Mouse (Mus musculus) embryonic facial prominence, embryonic 15.5 days (tissue): ENCODE measurements around the gene Fyn. TPM values are rescaled to one million over a fixed set of nuclear protein-coding genes. Genes with fewer than 3 reads are reported as not detected.
A peak's percentile ranks its signal among the peaks of the same experiment; 100 is the strongest.

Source experiments
- ATAC-seq: fragments of 200-750 bp; cut with Nextera tagmentation; 2 replicates; pipeline ENCODE4 v1.8.0; 2017; ENCODE audit warnings: low read depth, moderate TSS enrichment; ENCODE audit not compliant: insufficient number of reproducible peaks, low FRiP score, low TSS enrichment
- H3K27ac ChIP-seq: fragments of 300-500 bp; sonication (generic); replicated peaks from 2 replicates; pipeline ENCODE4 v1.5.1; 2015; ENCODE audit warnings: mild to moderate bottlenecking, inconsistent platforms
- H3K27me3 ChIP-seq: fragments of 300-500 bp; sonication (generic); 2 replicates; pipeline ENCODE4 v1.6.1; 2015; ENCODE audit warnings: inconsistent platforms
- H3K36me3 ChIP-seq: fragments of 300-500 bp; sonication (generic); 2 replicates; pipeline ENCODE4 v1.6.1; 2015; ENCODE audit warnings: mild to moderate bottlenecking, inconsistent platforms
- H3K4me1 ChIP-seq: fragments of 300-500 bp; sonication (generic); 2 replicates; pipeline ENCODE4 v1.6.1; 2015; ENCODE audit warnings: inconsistent platforms
- H3K4me2 ChIP-seq: fragments of 300-500 bp; sonication (generic); replicated peaks from 2 replicates; pipeline ENCODE4 v1.6.1; 2015; ENCODE audit warnings: mild to moderate bottlenecking, inconsistent platforms
- H3K4me3 ChIP-seq: fragments of 300-500 bp; sonication (generic); replicated peaks from 2 replicates; pipeline ENCODE4 v1.5.1; 2015; ENCODE audit warnings: mild to moderate bottlenecking, inconsistent platforms
- H3K9ac ChIP-seq: fragments of 300-500 bp; sonication (generic); 2 replicates; pipeline ENCODE4 v1.6.1; 2015; ENCODE audit warnings: inconsistent platforms
- H3K9me3 ChIP-seq: fragments of 300-500 bp; sonication (generic); replicated peaks from 2 replicates; pipeline ENCODE4 v1.6.1; 2016; ENCODE audit warnings: inconsistent platforms
- WGBS: fragments of 180-500 bp; shearing (Covaris S2); methylation state at CpG from one replicate; pipeline ENCODE4 v1.1.7; 2015; 5-methylcytosine and 5-hydroxymethylcytosine counted together
- polyA plus RNA-seq: library from polyadenylated mRNA; unstranded; fragments of >200 nt; fragmentation: Nextera tagmentation; extraction: Ambion mirVana; gene quantifications from 2 replicates; pipeline ENCODE4 v1.2.1, GENCODE M21; 2015

Gene Fyn
- polyA plus RNA-seq, 1 experiment from 2014 or later: 42.8 TPM

DNA sequence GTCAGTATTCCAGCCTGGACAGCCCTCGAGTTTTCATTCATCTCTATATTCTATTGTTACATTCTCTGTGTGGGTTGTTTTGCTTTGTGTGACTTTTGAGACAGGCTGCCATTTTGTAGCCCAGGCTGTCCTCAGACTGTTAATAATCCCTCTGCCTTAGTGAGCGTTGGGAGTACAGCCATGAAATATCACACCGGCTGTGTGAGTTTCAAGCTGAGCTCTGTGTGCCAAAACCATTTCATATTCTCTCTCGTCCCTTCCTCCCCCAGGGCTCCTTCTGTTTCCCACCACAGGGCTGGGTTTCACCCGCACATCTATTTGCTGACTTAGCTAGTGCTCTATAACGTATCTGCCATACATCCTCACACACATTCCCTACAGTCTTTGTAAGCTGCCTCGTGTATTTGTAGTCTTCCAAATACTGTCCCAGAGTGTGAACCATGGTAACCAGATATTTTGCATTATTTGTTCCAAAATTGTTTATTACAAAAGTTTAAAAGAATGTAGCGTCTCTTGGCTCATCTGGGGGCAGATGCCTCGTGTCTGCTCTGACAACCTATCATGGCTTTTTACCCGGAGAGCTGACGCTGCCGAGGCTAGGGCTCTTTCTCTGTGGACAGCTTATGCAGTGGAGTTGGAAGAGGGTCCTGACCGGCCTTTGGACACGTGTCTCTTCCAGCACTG, 144.1 kb downstream of the Fyn start:
- peak overlapping the region; percentile 48 for H3K27ac ChIP-seq
- WGBS: 62% methylated on average over 14 of the region's 14 CpGs
- no peak overlapping the region for H3K4me3 ChIP-seq
- H3K36me3 ChIP-seq: peaks cover 12% of the 10 kb centered on the region
- H3K4me2 ChIP-seq: no peak overlapping the region
- ATAC-seq: no peak
- no peaks in the 10 kb centered on the region for H3K9me3 ChIP-seq
- H3K4me1 ChIP-seq: peaks cover 51% of the 10 kb centered on the region
- no peak overlapping the region for H3K9ac ChIP-seq
- no peaks in the 10 kb centered on the region for H3K27me3 ChIP-seq

DNA sequence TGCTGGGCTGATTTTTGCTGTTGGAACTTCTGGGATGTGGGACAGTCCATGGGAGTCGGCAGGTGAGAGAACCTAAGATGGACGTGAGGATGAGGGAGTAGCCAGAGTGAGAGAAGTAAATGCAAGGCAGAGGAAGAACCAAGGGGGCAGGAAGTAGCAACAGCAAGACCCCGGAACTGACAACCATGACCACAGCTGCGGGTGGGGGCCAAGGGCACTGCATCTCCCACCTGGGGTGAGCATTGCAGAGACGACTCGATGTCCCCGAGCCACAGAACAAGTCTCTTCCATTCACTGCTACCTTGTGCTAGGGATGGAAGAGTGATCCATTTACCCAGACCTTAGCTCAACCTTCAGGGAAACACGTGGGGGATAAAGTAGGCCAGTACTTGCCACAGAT, 146.3 kb downstream of the Fyn start:
- no peak overlapping the region for H3K4me3 ChIP-seq
- H3K27me3 ChIP-seq: no peaks in the 10 kb centered on the region
- H3K36me3 ChIP-seq: peaks cover 12% of the 10 kb centered on the region
- WGBS: 93% methylated on average over 8 of the region's 8 CpGs
- H3K27ac ChIP-seq: no peak overlapping the region
- H3K9me3 ChIP-seq: no peaks in the 10 kb centered on the region
- no peak overlapping the region for H3K4me2 ChIP-seq
- no peak for ATAC-seq
- H3K9ac ChIP-seq: no peak overlapping the region
- peaks cover 36% of the 10 kb centered on the region for H3K4me1 ChIP-seq

DNA sequence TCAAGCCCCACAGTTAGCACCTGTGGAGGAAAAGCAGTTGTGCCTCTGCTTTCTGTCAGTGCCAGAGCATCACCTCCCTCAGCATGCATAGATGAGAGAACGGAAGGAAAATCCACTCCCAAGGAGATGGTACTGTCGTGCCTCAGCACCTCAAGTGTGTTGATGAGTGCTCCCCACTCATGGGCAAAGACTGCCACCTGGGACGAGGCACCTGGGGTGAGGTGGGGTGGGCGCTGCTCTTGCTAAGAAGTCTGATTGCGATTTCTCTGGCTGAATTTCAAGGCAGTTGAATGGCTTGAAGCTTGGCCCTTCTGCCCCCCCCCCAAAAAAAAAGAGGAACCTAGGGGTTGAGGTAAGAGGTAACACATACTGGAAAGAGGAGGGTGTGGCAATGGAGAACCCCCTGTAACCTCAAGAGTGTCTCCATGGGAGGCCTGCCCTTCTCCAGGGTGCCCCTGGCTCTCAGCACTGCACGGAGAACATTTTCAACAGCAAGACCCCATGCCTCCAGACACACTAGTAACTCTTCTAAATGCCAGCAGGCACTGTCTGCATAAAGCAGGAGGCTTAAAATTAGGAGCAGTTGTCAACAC, 148.0 kb downstream of the Fyn start:
- Histone ChIP-seq H3K9me3 (no peaks in the 10 kb centered on the region), H3K4me2 (no peak overlapping the region), H3K36me3 (peaks cover 12% of the 10 kb centered on the region), H3K9ac (no peak overlapping the region), H3K4me3 (no peak overlapping the region), H3K27ac (no peak overlapping the region), H3K4me1 (peaks cover 28% of the 10 kb centered on the region), H3K27me3 (no peaks in the 10 kb centered on the region)
- WGBS: 79% methylated on average over 6 of the region's 6 CpGs
- no peak for ATAC-seq

DNA sequence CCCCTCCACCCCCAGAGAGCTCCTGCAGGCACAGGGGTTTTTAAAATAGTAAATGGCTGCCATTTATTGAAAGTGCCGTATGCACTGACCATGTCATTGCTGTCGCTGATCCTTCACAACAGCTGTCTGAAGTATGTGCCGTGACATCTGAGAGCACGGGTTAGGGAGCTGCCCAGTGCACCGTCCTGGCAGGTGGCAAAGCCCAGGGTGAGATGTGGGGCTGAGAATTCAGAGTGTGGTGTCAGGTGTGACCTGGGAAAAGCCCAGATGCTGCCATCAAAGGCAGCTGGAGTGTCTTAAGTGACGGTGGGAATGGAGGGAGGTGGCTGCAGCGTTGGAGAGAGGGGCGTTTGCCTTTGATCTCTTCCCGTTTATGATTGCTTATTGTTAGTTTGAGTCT, 148.7 kb downstream of the Fyn start:
- H3K4me3 ChIP-seq: no peak overlapping the region
- H3K9me3 ChIP-seq: no peaks in the 10 kb centered on the region
- no peak for ATAC-seq
- WGBS: 60% methylated on average over 9 of the region's 9 CpGs
- H3K36me3 ChIP-seq: peaks cover 12% of the 10 kb centered on the region
- no peaks in the 10 kb centered on the region for H3K27me3 ChIP-seq
- no peak overlapping the region for H3K27ac ChIP-seq
- H3K4me2 ChIP-seq: no peak overlapping the region
- H3K9ac ChIP-seq: no peak overlapping the region
- peaks cover 31% of the 10 kb centered on the region for H3K4me1 ChIP-seq

DNA sequence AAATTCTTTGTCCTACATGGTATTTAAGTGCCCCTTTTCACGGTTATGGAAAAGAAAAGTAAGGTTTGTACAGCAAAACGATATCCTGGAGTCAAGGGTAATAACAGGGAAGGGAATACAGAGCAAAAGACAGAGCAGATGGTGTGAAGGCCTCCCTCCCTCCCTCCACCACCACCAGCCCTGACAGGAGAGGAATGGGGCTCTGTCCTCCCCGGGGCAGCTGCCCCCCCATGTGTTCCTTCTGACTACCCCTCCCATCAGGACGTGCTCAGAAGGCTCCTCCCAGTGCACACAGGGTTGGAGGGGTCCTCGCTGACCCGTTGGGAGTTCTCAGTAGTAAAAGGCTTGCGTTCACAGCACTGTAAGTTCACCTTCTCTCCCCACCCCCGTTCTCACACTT, 149.6 kb downstream of the Fyn start:
- WGBS: 61% methylated on average over 8 of the region's 8 CpGs

DNA sequence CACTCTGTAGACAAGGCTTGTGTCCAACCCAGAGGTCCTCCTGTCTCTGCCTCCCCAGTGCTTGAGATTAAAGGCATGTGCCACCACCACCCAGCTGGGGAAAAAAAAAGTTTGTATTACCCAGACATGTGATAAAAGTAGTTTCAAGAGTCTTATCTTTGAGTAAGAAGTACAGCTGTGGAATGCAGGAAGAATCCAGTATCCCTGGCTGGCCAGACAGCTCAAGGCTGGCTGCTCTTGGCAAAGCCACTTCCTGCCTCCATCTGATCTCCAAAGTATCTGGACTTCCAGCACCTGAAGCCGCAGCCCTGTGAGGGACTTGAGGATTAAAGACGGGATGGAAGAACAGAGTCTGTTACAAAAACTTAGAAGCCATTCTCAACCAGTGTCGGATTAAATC, 150.2 kb downstream of the Fyn start:
- ATAC-seq: no peak
- 71% methylated on average over 3 of the region's 3 CpGs for WGBS
- no peak overlapping the region for H3K27ac ChIP-seq

More for the DNA sequence above, 149.6 kb downstream of the Fyn start:
- Histone ChIP-seq H3K36me3 (peaks cover 12% of the 10 kb centered on the region), H3K4me3 (no peak overlapping the region), H3K4me1 (peaks cover 32% of the 10 kb centered on the region), H3K9ac (no peak overlapping the region), H3K4me2 (no peak overlapping the region), H3K27me3 (no peaks in the 10 kb centered on the region), H3K27ac (0 out of 2 replicates have a peak overlapping the region, but pooled peaks have one; percentile 11), H3K9me3 (no peaks in the 10 kb centered on the region)
- no peak for ATAC-seq

DNA sequence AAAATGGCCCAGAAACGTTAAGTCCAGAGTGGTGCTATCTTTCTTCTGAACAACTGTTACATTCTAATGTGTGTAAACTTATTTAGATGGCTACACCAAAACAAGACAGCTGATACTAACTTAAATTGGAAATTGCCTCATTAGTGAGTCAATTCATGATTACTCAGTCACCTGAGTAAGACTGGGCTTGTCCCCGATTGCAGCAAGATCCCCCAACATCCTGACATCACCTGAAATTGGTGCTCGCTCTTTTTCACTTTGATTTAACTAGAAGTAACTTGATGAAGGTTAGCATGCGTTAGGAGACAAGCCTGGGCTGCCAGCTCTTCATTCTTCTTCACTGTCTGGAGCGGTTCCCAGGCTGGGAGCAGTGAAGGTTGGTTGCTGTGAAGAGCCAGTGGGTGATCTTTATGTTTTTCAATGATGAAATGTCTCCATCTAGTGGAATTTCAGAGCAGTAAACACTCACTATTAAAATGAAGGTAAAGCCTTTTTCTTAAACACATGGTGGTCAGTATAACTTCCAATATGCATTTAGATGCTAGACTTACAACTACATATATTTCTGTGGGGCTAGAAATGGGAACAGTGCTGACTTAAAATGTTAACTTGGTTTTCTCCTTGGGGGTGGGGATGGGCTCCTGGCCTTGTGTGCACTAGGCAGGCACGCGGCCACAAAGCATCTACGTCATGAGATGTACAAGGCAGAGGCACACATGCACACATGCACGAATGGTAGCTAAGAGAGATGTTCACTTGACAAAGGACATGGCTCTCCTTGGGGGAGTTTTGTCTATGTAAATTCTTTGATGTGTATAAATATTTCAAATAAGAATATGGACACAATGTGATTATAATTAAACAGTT, 151.7 kb downstream of the Fyn start:
- H3K27ac ChIP-seq: no peak overlapping the region; the same call in 1 of the 2 replicates
- peak; percentile 40; the same call in 1 of the 2 replicates for ATAC-seq
- peaks cover 41% of the 10 kb centered on the region for H3K4me1 ChIP-seq
- no peak overlapping the region for H3K4me3 ChIP-seq
- H3K9me3 ChIP-seq: no peaks in the 10 kb centered on the region
- H3K27me3 ChIP-seq: no peaks in the 10 kb centered on the region
- WGBS: 49% methylated on average over 9 of the region's 9 CpGs
- H3K9ac ChIP-seq: no peak overlapping the region
- H3K4me2 ChIP-seq: no peak overlapping the region
- H3K36me3 ChIP-seq: peaks cover 12% of the 10 kb centered on the region

More for the DNA sequence above, 150.2 kb downstream of the Fyn start:
- H3K9ac ChIP-seq: no peak overlapping the region
- H3K4me2 ChIP-seq: no peak overlapping the region
- H3K9me3 ChIP-seq: no peaks in the 10 kb centered on the region
- H3K4me1 ChIP-seq: peaks cover 34% of the 10 kb centered on the region
- peaks cover 12% of the 10 kb centered on the region for H3K36me3 ChIP-seq
- H3K4me3 ChIP-seq: no peak overlapping the region
- H3K27me3 ChIP-seq: no peaks in the 10 kb centered on the region

DNA sequence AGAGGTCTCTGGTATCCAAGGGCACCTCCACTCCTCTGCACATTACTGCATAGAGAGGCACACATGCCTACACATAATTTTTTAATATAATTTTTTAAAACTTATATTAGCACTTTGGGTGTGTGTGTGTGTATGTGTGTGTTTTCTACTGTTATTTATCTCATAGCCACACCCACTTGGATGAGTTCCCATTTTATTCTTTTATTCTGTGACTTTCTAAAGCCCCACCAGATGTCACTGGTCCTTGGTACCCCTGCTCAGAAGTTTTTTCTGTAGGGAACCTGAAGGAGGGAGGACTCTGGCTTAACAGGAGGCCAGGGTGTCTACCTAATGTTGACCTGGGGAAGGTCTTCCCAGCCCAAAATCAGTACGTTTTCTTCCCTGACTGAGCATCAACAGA, 152.7 kb downstream of the Fyn start:
- no peak overlapping the region for H3K4me3 ChIP-seq
- peaks cover 41% of the 10 kb centered on the region for H3K4me1 ChIP-seq
- H3K36me3 ChIP-seq: peaks cover 7% of the 10 kb centered on the region; the same call in 1 of the 2 replicates
- 74% methylated on average over 1 of the region's 1 CpGs for WGBS
- H3K27me3 ChIP-seq: no peaks in the 10 kb centered on the region
- no peaks in the 10 kb centered on the region for H3K9me3 ChIP-seq
- H3K9ac ChIP-seq: no peak overlapping the region
- H3K27ac ChIP-seq: no peak overlapping the region
- no peak overlapping the region for H3K4me2 ChIP-seq
- no peak for ATAC-seq

DNA sequence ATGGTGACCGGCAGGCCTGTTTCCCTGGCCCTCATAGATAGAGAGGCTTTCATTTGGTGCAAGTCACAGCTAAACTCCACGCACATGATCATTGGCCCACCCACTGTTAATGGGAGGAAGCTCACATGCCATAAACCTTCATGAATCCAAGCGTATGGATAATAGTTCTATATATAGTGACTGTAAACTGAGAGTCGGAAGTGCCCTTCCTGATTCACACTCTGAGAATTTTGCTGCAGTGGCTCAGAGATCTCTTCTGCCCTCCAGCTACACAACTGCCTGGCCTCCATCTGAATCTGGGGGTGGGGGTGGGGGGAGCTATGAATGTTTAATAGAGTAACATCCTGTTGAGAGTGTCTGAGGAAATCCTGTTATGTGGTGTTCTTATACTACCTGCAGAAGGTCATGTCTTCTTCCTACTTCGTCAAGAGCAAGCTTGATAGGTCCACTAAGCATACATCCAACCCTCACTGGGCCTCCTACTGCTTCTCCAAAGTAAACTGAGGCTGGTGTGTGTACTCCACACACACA, 153.3 kb downstream of the Fyn start:
- H3K4me2 ChIP-seq: no peak overlapping the region
- H3K27ac ChIP-seq: peak overlapping the region; percentile 69; the same call in 1 of the 2 replicates
- H3K9me3 ChIP-seq: no peaks in the 10 kb centered on the region
- 54% methylated on average over 5 of the region's 5 CpGs for WGBS
- no peak for ATAC-seq
- H3K9ac ChIP-seq: no peak overlapping the region
- H3K4me3 ChIP-seq: no peak overlapping the region
- 0 out of 2 replicates have a peak, but pooled peaks cover 7% of the 10 kb centered on the region for H3K36me3 ChIP-seq
- H3K4me1 ChIP-seq: peaks cover 41% of the 10 kb centered on the region
- H3K27me3 ChIP-seq: no peaks in the 10 kb centered on the region

DNA sequence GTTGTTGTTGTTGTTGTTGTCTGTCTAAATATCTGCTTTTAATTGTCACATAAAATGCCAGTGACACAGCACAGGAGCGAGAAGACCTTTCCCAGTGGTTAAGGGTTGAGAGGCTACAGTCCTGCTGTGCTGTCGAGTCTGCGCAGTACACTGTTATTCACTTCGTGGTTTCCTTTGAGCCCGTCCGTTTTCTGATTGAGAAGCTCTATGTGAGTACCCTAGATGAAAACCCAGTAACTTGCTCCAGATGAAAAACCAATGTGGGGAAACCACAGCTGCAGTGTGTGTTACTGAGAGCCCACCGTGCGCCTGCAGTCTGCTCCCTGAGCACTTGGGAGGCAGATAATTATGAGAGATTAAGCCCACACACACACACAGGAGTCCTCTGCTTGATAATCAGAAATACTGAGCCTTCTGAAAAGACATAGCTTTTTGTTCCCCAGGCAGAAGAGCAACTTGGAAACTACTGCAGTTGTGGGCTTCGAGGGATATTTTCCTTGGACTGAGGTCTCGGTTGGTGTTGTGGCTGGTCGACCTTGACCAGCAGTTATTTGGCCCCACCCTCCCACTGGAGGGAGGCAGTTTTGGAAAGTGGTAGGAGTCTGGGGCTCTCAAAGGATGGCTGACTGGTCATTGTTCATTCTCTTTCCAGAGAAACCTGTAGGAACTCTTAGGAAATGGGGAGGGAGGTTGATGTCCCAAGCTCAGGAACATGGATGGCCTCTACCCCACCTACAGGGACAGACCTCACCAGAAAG, 154.4 kb downstream of the Fyn start:
- Histone ChIP-seq H3K4me1 (peaks cover 46% of the 10 kb centered on the region), H3K27ac (peak overlapping the region; percentile 69)
- 0 out of 2 replicates have a peak, but pooled peaks have one; percentile 17 for ATAC-seq

More for the DNA sequence above, 154.4 kb downstream of the Fyn start:
- Histone ChIP-seq H3K27me3 (no peaks in the 10 kb centered on the region), H3K4me2 (no peak overlapping the region), H3K36me3 (0 out of 2 replicates have a peak, but pooled peaks cover 7% of the 10 kb centered on the region), H3K4me3 (no peak overlapping the region), H3K9ac (no peak overlapping the region), H3K9me3 (no peaks in the 10 kb centered on the region)
- WGBS: 36% methylated on average over 11 of the region's 11 CpGs
